Mouse (Mus musculus) neural tube, embryonic 15.5 days (tissue): ENCODE data around the gene Rsl24d1. TPM values are rescaled to one million over a fixed set of nuclear protein-coding genes. Genes with fewer than 3 reads are reported as not detected.

ENCODE experiments used
- ATAC-seq: fragments of 200-750 bp; cut with Nextera tagmentation; 2 replicates; pipeline ENCODE4 v1.8.0; 2017; ENCODE audit warnings: mild to moderate bottlenecking, moderate TSS enrichment, moderate library complexity; ENCODE audit not compliant: low FRiP score
- H3K27ac ChIP-seq: fragments of 300-500 bp; sonication (generic); replicated peaks from 2 replicates; pipeline ENCODE4 v1.5.1; 2015; ENCODE audit warnings: mild to moderate bottlenecking, inconsistent platforms
- H3K27me3 ChIP-seq: fragments of 300-500 bp; sonication (generic); replicated peaks from 2 replicates; pipeline ENCODE4 v1.6.1; 2015; ENCODE audit warnings: inconsistent platforms
- H3K36me3 ChIP-seq: fragments of 300-500 bp; sonication (generic); 2 replicates; pipeline ENCODE4 v1.6.1; 2015; ENCODE audit warnings: inconsistent platforms
- H3K4me1 ChIP-seq: fragments of 300-500 bp; sonication (generic); 2 replicates; pipeline ENCODE4 v1.6.1; 2015; ENCODE audit warnings: inconsistent platforms
- H3K4me2 ChIP-seq: fragments of 300-500 bp; sonication (generic); 2 replicates; pipeline ENCODE4 v1.6.1; 2015; ENCODE audit warnings: inconsistent platforms, mild to moderate bottlenecking, moderate library complexity
- H3K4me3 ChIP-seq: fragments of 300-500 bp; sonication (generic); replicated peaks from 2 replicates; pipeline ENCODE4 v1.5.1; 2015; ENCODE audit warnings: mild to moderate bottlenecking, inconsistent platforms
- H3K9ac ChIP-seq: fragments of 300-500 bp; sonication (generic); replicated peaks from 2 replicates; pipeline ENCODE4 v1.6.1; 2015; ENCODE audit warnings: mild to moderate bottlenecking, inconsistent platforms
- H3K9me3 ChIP-seq: fragments of 300-500 bp; sonication (generic); replicated peaks from 2 replicates; pipeline ENCODE4 v1.6.1; 2016; ENCODE audit warnings: inconsistent platforms
- WGBS: fragments of 180-500 bp; shearing (Covaris S2); methylation state at CpG from one replicate; pipeline ENCODE4 v1.1.7; 2015; ENCODE audit warnings: mixed read lengths; 5-methylcytosine and 5-hydroxymethylcytosine counted together
- polyA plus RNA-seq: library from polyadenylated mRNA; unstranded; fragments of >200 nt; fragmentation: Nextera tagmentation; extraction: Ambion mirVana; gene quantifications from 2 replicates; pipeline ENCODE4 v1.2.1, GENCODE M21; 2015

The Rsl24d1 gene
- polyA plus RNA-seq, 1 experiment from 2014 or later, result 92.6 TPM

DNA sequence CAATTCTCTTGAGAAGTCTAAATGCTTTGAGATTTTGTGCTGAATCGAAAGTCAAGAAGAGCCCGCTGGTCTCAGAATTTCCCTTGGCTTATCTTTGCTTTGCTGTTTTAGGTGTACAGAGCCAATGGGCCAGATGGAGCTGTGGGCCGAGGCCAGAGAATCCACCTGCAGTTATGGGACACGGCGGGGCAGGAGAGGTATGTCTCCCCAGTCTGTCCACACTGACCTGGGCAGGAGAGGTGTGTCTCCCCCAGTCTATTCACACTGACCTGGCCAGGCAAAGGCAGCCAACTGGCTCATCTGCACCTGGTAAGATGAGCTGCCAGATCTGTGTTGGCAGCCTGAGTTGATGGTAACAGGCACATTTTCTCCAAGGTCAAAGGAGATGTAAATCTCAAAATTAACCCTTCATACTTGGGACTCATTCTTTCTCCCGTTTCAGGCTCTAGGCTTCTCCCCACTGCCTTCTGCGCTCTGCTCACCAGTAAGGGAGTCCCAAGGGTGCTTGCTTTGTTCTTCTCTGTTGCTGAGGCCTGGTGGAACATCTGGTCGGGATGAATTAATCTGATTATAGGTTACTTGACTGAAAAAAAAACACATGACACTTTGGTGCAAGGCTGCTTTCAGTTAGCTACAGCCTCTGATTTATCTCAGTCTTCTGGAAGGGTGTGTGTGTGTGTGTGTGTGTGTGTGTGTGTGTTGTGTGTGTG is 30.8 kb upstream of the Rsl24d1 start:
- H3K27ac ChIP-seq, result no peak overlapping the region
- H3K27me3 ChIP-seq, result no peaks in the 10 kb centered on the region
- no peaks in the 10 kb centered on the region for H3K9me3 ChIP-seq
- no peak overlapping the region for H3K4me2 ChIP-seq
- H3K9ac ChIP-seq, result no peak overlapping the region
- ATAC-seq, result no peak
- WGBS, result 77% methylated on average over 8 of the region's 8 CpGs
- no peaks in the 10 kb centered on the region for H3K4me1 ChIP-seq
- H3K36me3 ChIP-seq, result no peaks in the 10 kb centered on the region
- no peak overlapping the region for H3K4me3 ChIP-seq

- Histone ChIP-seq H3K4me2 (no peak overlapping the region), H3K36me3 (no peaks in the 10 kb centered on the region), H3K9me3 (no peaks in the 10 kb centered on the region), H3K27me3 (no peaks in the 10 kb centered on the region), H3K27ac (no peak overlapping the region), H3K9ac (no peak overlapping the region), H3K4me1 (no peaks in the 10 kb centered on the region), H3K4me3 (no peak overlapping the region)
- ATAC-seq, result no peak
- 78% methylated on average over 6 of the region's 6 CpGs for WGBS
Measured at GRCm38 (mm10) chr9:73083956-73084355, 29.3 kb upstream of the Rsl24d1 start.

DNA sequence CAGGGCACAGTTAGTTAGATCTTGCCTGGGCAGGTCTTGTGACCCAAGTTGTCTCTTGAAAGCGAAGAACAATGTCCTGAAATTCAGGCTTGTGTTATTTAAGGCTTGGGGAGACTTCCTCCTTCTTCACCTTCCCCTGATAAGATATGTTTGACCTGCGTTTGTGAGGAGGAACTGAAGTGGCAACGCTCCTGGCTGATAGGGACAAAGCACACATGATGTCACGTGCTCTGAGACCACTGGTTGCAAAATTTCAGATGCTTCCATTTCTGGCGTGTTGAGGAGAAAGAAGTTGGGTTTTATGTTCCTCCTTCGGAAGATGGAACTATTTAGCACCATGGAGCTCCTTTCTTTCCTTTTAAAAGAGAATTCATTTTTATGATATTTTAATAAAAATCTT is 27.4 kb upstream of the Rsl24d1 start:
- 84% methylated on average over 6 of the region's 6 CpGs for WGBS
- ATAC-seq, result no peak

DNA sequence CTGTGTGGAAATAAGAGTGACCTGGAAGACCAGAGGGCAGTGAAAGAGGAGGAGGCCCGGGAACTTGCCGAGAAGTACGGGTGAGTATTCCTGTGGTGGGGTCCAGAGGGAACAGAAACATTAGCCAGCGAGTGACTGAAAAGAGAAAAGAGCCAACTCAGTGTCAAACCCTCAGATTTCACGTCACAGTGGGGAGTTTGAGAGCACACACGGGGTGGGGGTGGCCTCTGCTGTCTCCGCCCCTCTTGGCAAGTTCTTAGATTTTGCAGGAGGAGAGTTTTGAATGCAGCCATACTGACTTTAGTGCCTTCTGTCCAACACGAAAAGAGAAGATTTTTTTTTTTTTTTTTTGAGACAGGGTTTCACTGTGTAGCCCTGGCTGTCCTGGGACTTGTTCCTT is 26.1 kb upstream of the Rsl24d1 start:
- H3K9ac ChIP-seq, result no peak overlapping the region
- WGBS, result 72% methylated on average over 8 of the region's 8 CpGs
- H3K4me1 ChIP-seq, result no peaks in the 10 kb centered on the region
- no peak overlapping the region for H3K4me2 ChIP-seq
- no peaks in the 10 kb centered on the region for H3K27me3 ChIP-seq
- H3K27ac ChIP-seq, result no peak overlapping the region
- H3K4me3 ChIP-seq, result no peak overlapping the region
- ATAC-seq, result no peak
- H3K9me3 ChIP-seq, result no peaks in the 10 kb centered on the region
- H3K36me3 ChIP-seq, result no peaks in the 10 kb centered on the region

More for the DNA sequence above, 27.4 kb upstream of the Rsl24d1 start:
- Histone ChIP-seq H3K4me1 (no peaks in the 10 kb centered on the region), H3K36me3 (no peaks in the 10 kb centered on the region), H3K4me2 (no peak overlapping the region), H3K27ac (no peak overlapping the region), H3K27me3 (no peaks in the 10 kb centered on the region), H3K4me3 (no peak overlapping the region), H3K9ac (no peak overlapping the region), H3K9me3 (no peaks in the 10 kb centered on the region)

DNA sequence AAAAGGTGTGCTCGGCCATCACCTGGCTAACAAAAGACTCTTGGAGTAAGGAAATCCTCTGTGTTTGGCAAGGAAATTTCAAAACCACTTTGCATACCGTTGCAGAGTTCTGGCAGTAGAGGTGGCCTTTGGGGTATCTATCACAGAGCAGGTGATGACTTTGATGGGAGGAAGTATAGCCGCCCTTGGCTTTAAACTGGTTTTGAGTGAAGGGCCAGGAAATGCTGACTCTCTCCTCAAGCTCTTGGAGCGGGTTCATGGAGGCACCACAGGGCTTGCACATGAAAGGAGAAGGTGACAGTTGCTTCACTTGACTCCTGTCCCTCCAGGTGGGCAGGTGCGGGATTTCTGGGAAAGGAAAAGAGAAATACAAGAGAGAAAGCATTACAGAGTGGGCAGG is 25.6 kb upstream of the Rsl24d1 start:
- Histone ChIP-seq H3K9me3 (no peaks in the 10 kb centered on the region), H3K9ac (no peak overlapping the region), H3K4me1 (no peaks in the 10 kb centered on the region), H3K27me3 (no peaks in the 10 kb centered on the region), H3K27ac (no peak overlapping the region), H3K4me3 (no peak overlapping the region), H3K36me3 (no peaks in the 10 kb centered on the region), H3K4me2 (no peak overlapping the region)
- WGBS, result 82% methylated on average over 5 of the region's 5 CpGs
- no peak for ATAC-seq

- H3K9ac ChIP-seq, result no peak overlapping the region
- ATAC-seq, result no peak
- H3K4me1 ChIP-seq, result no peaks in the 10 kb centered on the region
- H3K27me3 ChIP-seq, result peaks cover 5% of the 10 kb centered on the region
- no peaks in the 10 kb centered on the region for H3K36me3 ChIP-seq
- H3K9me3 ChIP-seq, result no peaks in the 10 kb centered on the region
- no peak overlapping the region for H3K4me2 ChIP-seq
- WGBS, result 77% methylated on average over 16 of the region's 16 CpGs
- no peak overlapping the region for H3K4me3 ChIP-seq
- no peak overlapping the region for H3K27ac ChIP-seq
Measured at GRCm38 (mm10) chr9:73089222-73089920, 23.9 kb upstream of the Rsl24d1 start.

GRCm38 (mm10) chr9:73090121-73090520 is 23.1 kb upstream of the Rsl24d1 start:
- H3K9ac ChIP-seq, result no peak overlapping the region
- H3K27ac ChIP-seq, result no peak overlapping the region
- H3K4me1 ChIP-seq, result no peaks in the 10 kb centered on the region
- H3K27me3 ChIP-seq, result peaks cover 5% of the 10 kb centered on the region
- 74% methylated on average over 10 of the region's 10 CpGs for WGBS
- H3K4me3 ChIP-seq, result no peak overlapping the region
- ATAC-seq, result no peak
- H3K4me2 ChIP-seq, result no peak overlapping the region
- no peaks in the 10 kb centered on the region for H3K36me3 ChIP-seq
- no peaks in the 10 kb centered on the region for H3K9me3 ChIP-seq

DNA sequence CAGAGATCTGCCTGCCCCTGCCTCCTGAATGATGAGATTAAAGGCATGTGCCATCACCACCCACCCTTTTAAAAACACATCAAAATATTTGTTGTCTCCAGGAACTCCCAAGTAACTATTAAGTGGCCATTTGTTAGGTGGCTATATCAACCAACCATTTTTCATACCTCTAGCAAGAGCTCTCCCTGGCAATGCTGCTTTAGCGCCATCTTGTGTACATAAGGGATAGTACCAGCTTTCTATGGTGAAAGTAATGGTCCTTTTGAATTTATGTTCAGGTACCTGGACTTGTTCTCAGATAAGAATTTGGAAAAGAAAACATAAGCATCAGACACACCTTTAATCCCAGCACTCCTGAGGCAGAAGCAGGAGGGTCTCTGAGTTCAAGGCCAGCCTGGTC is 21.5 kb upstream of the Rsl24d1 start:
- no peaks in the 10 kb centered on the region for H3K4me1 ChIP-seq
- H3K27ac ChIP-seq, result no peak overlapping the region
- H3K9me3 ChIP-seq, result no peaks in the 10 kb centered on the region
- H3K4me3 ChIP-seq, result no peak overlapping the region
- no peak overlapping the region for H3K9ac ChIP-seq
- WGBS, result 0% methylated on average over 1 of the region's 1 CpGs
- peaks cover 8% of the 10 kb centered on the region for H3K27me3 ChIP-seq
- no peak for ATAC-seq
- H3K4me2 ChIP-seq, result no peak overlapping the region
- no peaks in the 10 kb centered on the region for H3K36me3 ChIP-seq

- H3K9ac ChIP-seq, result no peak overlapping the region
- peak; percentile 75 for ATAC-seq
- peaks cover 8% of the 10 kb centered on the region for H3K27me3 ChIP-seq
- H3K4me3 ChIP-seq, result no peak overlapping the region
- no peaks in the 10 kb centered on the region for H3K36me3 ChIP-seq
- no peaks in the 10 kb centered on the region for H3K9me3 ChIP-seq
- H3K27ac ChIP-seq, result no peak overlapping the region
- peak overlapping the region; percentile 31 for H3K4me2 ChIP-seq
- 32% methylated on average over 17 of the region's 17 CpGs for WGBS
- no peaks in the 10 kb centered on the region for H3K4me1 ChIP-seq
Measured at GRCm38 (mm10) chr9:73094580-73094979, 18.6 kb upstream of the Rsl24d1 start.

GRCm38 (mm10) chr9:73097898-73098297 is 15.3 kb upstream of the Rsl24d1 start:
- no peaks in the 10 kb centered on the region for H3K9me3 ChIP-seq
- no peaks in the 10 kb centered on the region for H3K4me1 ChIP-seq
- no peak overlapping the region for H3K4me3 ChIP-seq
- H3K4me2 ChIP-seq, result no peak overlapping the region
- no peak overlapping the region for H3K27ac ChIP-seq
- H3K9ac ChIP-seq, result no peak overlapping the region
- 81% methylated on average over 2 of the region's 2 CpGs for WGBS
- H3K27me3 ChIP-seq, result peaks cover 21% of the 10 kb centered on the region
- ATAC-seq, result no peak
- no peaks in the 10 kb centered on the region for H3K36me3 ChIP-seq

- peaks cover 42% of the 10 kb centered on the region for H3K27me3 ChIP-seq
- no peaks in the 10 kb centered on the region for H3K36me3 ChIP-seq
- peaks cover 8% of the 10 kb centered on the region for H3K4me1 ChIP-seq
- WGBS, result 89% methylated on average over 5 of the region's 5 CpGs
- H3K9me3 ChIP-seq, result no peaks in the 10 kb centered on the region
- H3K4me3 ChIP-seq, result no peak within 1 kb of the TSS
- no peak within 1 kb of the TSS for H3K4me2 ChIP-seq
- no peak for ATAC-seq
- H3K9ac ChIP-seq, result no peak within 1 kb of the TSS
- H3K27ac ChIP-seq, result no peak within 1 kb of the TSS
Measured at GRCm38 (mm10) chr9:73101536-73101935, 11.7 kb upstream of the Rsl24d1 start, which contains the start of gene Khdc3. TSS of gene Khdc3 (plus strand) at chr9:73101836.

GRCm38 (mm10) chr9:73102181-73102580 is 11.0 kb upstream of the Rsl24d1 start, which contains the start of gene Gm20509:
TSS of gene Gm20509 (plus strand) at chr9:73102470.
- 92% methylated on average over 4 of the region's 4 CpGs for WGBS
- Histone ChIP-seq H3K27ac (no peak within 1 kb of the TSS), H3K27me3 (peaks cover 44% of the 10 kb centered on the region), H3K9me3 (no peaks in the 10 kb centered on the region), H3K4me1 (peaks cover 8% of the 10 kb centered on the region), H3K9ac (peak within 1 kb of the TSS; percentile 45), H3K4me2 (peak within 1 kb of the TSS; percentile 71), H3K36me3 (no peaks in the 10 kb centered on the region), H3K4me3 (peak within 1 kb of the TSS; percentile 43)
- ATAC-seq, result no peak
